Mouse (Mus musculus): ENCODE results near the gene Calm4. TPM values are rescaled to one million over a fixed set of nuclear protein-coding genes. Genes with fewer than 3 reads are reported as not detected.
"Not testable (repeated sequence)": the region's sequence is repeated elsewhere in the genome, so short reads cannot be mapped to it uniquely, and the experiment has no call there.

The Calm4 gene
- polyA plus RNA-seq, 1 experiment from 2014 or later = not detected

DNA sequence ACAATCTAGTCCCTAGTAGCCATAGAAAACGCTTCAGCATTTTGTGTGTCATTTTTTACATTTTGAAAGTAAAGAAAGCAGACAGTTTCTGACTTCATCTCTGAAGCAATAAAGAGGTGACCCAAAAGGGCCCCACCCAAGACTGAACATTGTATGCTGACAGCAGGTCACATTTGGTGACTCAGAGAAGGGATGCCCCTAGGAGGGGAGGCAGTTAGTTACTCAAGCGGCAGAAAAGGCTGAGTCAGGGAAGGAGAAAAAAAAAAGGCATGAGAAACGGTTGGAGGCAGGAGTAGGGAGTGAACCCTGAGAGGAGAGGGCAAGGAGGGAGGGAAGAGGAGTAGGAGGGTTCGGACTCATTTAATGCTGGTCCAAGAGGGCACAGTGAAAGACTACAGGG, 15.5 kb upstream of the Calm4 start:
- no peak for ATAC-seq (ENCODE audit: low read depth)
- no peak overlapping the region for H3K9ac ChIP-seq
- H3K27ac ChIP-seq = no peak overlapping the region
- H3K4me1 ChIP-seq (replicated peaks) = no peaks in the 10 kb centered on the region
- no peaks in the 10 kb centered on the region for H3K27me3 ChIP-seq
- no peak overlapping the region for H3K4me2 ChIP-seq
- 50% methylated on average over 4 of the region's 4 CpGs for WGBS (ENCODE audit: insufficient replicate concordance)
- DNase-seq = no peak
- no peaks in the 10 kb centered on the region for H3K9me3 ChIP-seq (replicated peaks)
- no peak overlapping the region for H3K4me3 ChIP-seq (replicated peaks)
- no peaks in the 10 kb centered on the region for H3K36me3 ChIP-seq

GRCm38 (mm10) chr13:3825726-3826125, 11.8 kb upstream of the Calm4 start:
- Histone ChIP-seq H3K4me1 (replicated peaks) (no peaks in the 10 kb centered on the region), H3K4me3 (replicated peaks) (no peak overlapping the region), H3K27ac (no peak overlapping the region), H3K9ac (no peak overlapping the region), H3K36me3 (no peaks in the 10 kb centered on the region), H3K27me3 (no peaks in the 10 kb centered on the region), H3K9me3 (replicated peaks) (no peaks in the 10 kb centered on the region), H3K4me2 (no peak overlapping the region)
- DNase-seq = no peak
- ATAC-seq (ENCODE audit: low read depth) = no peak

GRCm38 (mm10) chr13:3831546-3831945, 6.0 kb upstream of the Calm4 start:
- H3K4me2 ChIP-seq = no peak overlapping the region
- ATAC-seq (ENCODE audit: low read depth) (no peak), DNase-seq (no peak)
- no peak overlapping the region for H3K9ac ChIP-seq
- 56% methylated on average over 5 of the region's 5 CpGs for WGBS (ENCODE audit: insufficient replicate concordance)
- H3K27me3 ChIP-seq = no peaks in the 10 kb centered on the region
- no peaks in the 10 kb centered on the region for H3K4me1 ChIP-seq (replicated peaks)
- no peaks in the 10 kb centered on the region for H3K9me3 ChIP-seq (replicated peaks)
- H3K4me3 ChIP-seq (replicated peaks) = no peak overlapping the region
- H3K27ac ChIP-seq = no peak overlapping the region
- H3K36me3 ChIP-seq = no peaks in the 10 kb centered on the region

- ATAC-seq (ENCODE audit: low read depth) (no peak), DNase-seq (no peak)
- Histone ChIP-seq H3K27ac (no peak overlapping the region), H3K9ac (no peak overlapping the region), H3K4me1 (replicated peaks) (no peaks in the 10 kb centered on the region), H3K36me3 (no peaks in the 10 kb centered on the region), H3K27me3 (no peaks in the 10 kb centered on the region), H3K4me3 (replicated peaks) (no peak overlapping the region), H3K9me3 (replicated peaks) (no peaks in the 10 kb centered on the region), H3K4me2 (no peak overlapping the region)
- WGBS (ENCODE audit: insufficient replicate concordance) = 29% methylated on average over 1 of the region's 1 CpGs
Measured at GRCm38 (mm10) chr13:3831994-3832393, 5.6 kb upstream of the Calm4 start.

DNA sequence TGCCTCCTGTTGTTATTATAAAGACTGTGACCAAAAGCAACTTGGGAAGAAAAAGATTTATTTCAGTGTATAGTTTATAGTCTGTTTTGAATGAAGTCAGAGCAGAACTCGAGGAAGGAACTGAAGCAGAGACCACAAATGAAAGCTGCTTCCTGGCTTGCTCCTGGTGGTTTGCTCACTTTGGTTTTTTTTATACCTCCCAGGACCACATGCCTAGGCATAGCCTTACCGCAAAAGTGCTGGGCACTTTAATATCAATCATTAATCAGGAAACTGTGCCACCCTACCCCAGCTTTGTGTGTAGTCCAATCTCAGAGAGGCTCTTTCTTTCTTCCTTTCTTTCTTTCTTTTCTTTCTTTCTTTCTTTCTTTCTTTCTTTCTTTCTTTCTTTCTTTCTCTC, 5.1 kb upstream of the Calm4 start:
- Histone ChIP-seq H3K9me3 (replicated peaks) (no peaks in the 10 kb centered on the region), H3K27me3 (no peaks in the 10 kb centered on the region), H3K9ac (no peak overlapping the region), H3K36me3 (no peaks in the 10 kb centered on the region), H3K4me2 (no peak overlapping the region), H3K4me3 (replicated peaks) (no peak overlapping the region), H3K27ac (no peak overlapping the region), H3K4me1 (replicated peaks) (no peaks in the 10 kb centered on the region)
- WGBS (ENCODE audit: insufficient replicate concordance) = 15% methylated on average over 2 of the region's 2 CpGs
- no peak for ATAC-seq (ENCODE audit: low read depth)
- DNase-seq = no peak

- not testable (repeated sequence) for H3K4me1 ChIP-seq (replicated peaks); H3K27ac ChIP-seq; H3K36me3 ChIP-seq; H3K4me2 ChIP-seq; H3K9me3 ChIP-seq (replicated peaks); DNase-seq; H3K27me3 ChIP-seq; H3K4me3 ChIP-seq (replicated peaks); H3K9ac ChIP-seq
- peak; percentile 57 for ATAC-seq (ENCODE audit: low read depth)
Measured at GRCm38 (mm10) chr13:3833644-3834043, 3.9 kb upstream of the Calm4 start.

GRCm38 (mm10) chr13:3840662-3841061, 3.1 kb downstream of the Calm4 start:
- not testable (repeated sequence) for H3K4me2 ChIP-seq; H3K36me3 ChIP-seq; H3K4me3 ChIP-seq (replicated peaks); DNase-seq; H3K4me1 ChIP-seq (replicated peaks); H3K9me3 ChIP-seq (replicated peaks); H3K27me3 ChIP-seq; H3K27ac ChIP-seq; H3K9ac ChIP-seq
- peak; percentile 60; the same call in 1 of the 2 replicates for ATAC-seq (ENCODE audit: low read depth)

- Histone ChIP-seq H3K4me3 (replicated peaks) (no peak overlapping the region), H3K4me1 (replicated peaks) (no peaks in the 10 kb centered on the region), H3K36me3 (no peaks in the 10 kb centered on the region), H3K9ac (no peak overlapping the region), H3K4me2 (no peak overlapping the region), H3K27me3 (0 out of 2 replicates have a peak, but pooled peaks cover 3% of the 10 kb centered on the region), H3K27ac (no peak overlapping the region), H3K9me3 (replicated peaks) (no peaks in the 10 kb centered on the region)
- 57% methylated on average over 1 of the region's 1 CpGs for WGBS (ENCODE audit: insufficient replicate concordance)
- no peak for DNase-seq
- no peak for ATAC-seq (ENCODE audit: low read depth)
Measured at GRCm38 (mm10) chr13:3850330-3850729, 12.8 kb downstream of the Calm4 start.

DNA sequence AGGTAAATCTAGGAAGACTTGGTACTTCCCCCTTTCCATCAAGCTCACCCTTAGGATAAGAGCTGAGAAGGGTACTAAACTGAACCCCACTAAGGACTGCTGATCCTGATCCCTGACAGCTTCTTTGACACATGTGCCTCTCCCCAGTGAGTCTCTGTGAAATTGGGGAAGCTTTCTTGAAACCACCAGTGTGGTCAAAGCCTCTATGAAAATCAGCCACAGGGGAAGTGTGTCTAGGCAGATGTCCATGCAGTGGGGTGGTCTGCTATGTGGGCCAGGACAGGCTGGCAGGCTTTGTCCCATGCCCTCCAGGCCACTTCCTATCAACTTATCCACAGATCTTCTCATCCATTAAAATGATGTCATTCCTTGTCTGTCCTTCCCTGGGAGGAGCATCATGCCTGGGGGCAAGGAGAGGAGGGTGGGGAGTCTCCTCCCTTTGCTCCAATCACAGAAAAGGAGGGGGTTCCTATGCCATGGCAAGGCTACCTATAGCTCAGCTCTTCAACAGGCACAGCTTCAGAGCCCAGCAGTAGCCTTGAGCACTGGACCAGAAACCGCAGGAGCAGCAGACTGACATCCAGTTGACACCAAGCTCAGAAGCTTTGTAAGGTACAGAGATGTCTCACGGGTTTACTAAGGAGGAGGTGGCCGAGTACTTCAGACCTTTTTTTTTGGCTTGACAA, 16.2 kb downstream of the Calm4 start, which contains the start of gene Calm5:
Calm5 (plus strand) TSS at position 526 of the 686 bp plus-strand sequence.
- not testable (repeated sequence) for H3K36me3 ChIP-seq; H3K27ac ChIP-seq; H3K9me3 ChIP-seq (replicated peaks); H3K4me3 ChIP-seq (replicated peaks); H3K27me3 ChIP-seq; H3K4me2 ChIP-seq; H3K9ac ChIP-seq; DNase-seq; H3K4me1 ChIP-seq (replicated peaks)
- ATAC-seq (ENCODE audit: low read depth) = 0 out of 2 replicates have a peak, but pooled peaks have one; percentile 45
- 36% methylated on average over 3 of the region's 3 CpGs for WGBS (ENCODE audit: insufficient replicate concordance)

DNA sequence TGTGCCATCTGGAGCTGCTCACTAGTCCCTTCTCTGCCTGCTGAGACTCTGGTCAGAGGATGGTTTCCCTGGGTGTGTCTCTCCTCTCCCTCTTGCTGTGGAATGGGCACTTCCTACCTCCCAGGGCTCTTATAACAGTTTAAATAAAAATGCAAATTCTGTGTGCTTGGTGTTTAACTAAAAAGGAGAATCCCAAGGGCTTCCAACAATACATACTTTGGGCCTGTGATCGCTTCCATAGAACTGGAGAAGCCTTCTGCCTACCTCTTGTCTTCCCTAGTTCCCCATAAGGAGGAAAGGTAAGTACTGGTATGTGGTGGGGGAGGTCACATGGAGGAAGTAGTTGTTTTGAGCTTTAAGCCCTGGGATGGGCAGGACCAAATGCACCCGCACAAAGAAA, 17.3 kb downstream of the Calm4 start:
- Histone ChIP-seq H3K27me3 (0 out of 2 replicates have a peak, but pooled peaks cover 3% of the 10 kb centered on the region), H3K36me3 (no peaks in the 10 kb centered on the region), H3K4me1 (replicated peaks) (peaks cover 5% of the 10 kb centered on the region), H3K9ac (no peak overlapping the region), H3K4me3 (replicated peaks) (no peak overlapping the region), H3K4me2 (no peak overlapping the region), H3K27ac (no peak overlapping the region), H3K9me3 (replicated peaks) (no peaks in the 10 kb centered on the region)
- DNase-seq (no peak), ATAC-seq (ENCODE audit: low read depth) (no peak)
- WGBS (ENCODE audit: insufficient replicate concordance) = 51% methylated on average over 2 of the region's 2 CpGs

- H3K27me3 ChIP-seq = no peaks in the 10 kb centered on the region
- H3K9me3 ChIP-seq (replicated peaks) = no peaks in the 10 kb centered on the region
- H3K36me3 ChIP-seq = no peaks in the 10 kb centered on the region
- DNase-seq (no peak), ATAC-seq (ENCODE audit: low read depth) (no peak)
- no peak overlapping the region for H3K4me3 ChIP-seq (replicated peaks)
- H3K4me2 ChIP-seq = no peak overlapping the region
- WGBS (ENCODE audit: insufficient replicate concordance) = 45% methylated on average over 1 of the region's 1 CpGs
- no peak overlapping the region for H3K9ac ChIP-seq
- H3K27ac ChIP-seq = no peak overlapping the region
- peaks cover 17% of the 10 kb centered on the region for H3K4me1 ChIP-seq (replicated peaks)
Measured at GRCm38 (mm10) chr13:3856252-3856651, 18.7 kb downstream of the Calm4 start.

- ATAC-seq (ENCODE audit: low read depth) (peak; percentile 78), DNase-seq (peak; percentile 42)
- Histone ChIP-seq H3K36me3 (no peaks in the 10 kb centered on the region), H3K9me3 (replicated peaks) (no peaks in the 10 kb centered on the region), H3K27me3 (no peaks in the 10 kb centered on the region), H3K4me3 (replicated peaks) (no peak overlapping the region), H3K4me1 (replicated peaks) (peaks cover 67% of the 10 kb centered on the region), H3K9ac (peak overlapping the region; percentile 48), H3K4me2 (peak overlapping the region; percentile 39), H3K27ac (peak overlapping the region; percentile 75)
- WGBS (ENCODE audit: insufficient replicate concordance) = 54% methylated on average over 8 of the region's 8 CpGs
Measured at GRCm38 (mm10) chr13:3861251-3861650, 23.7 kb downstream of the Calm4 start.

Measured in liver, embryonic 13.5 days (tissue).